Mouse (Mus musculus): ENCODE results near the gene Scrn2. TPM values are rescaled to one million over a fixed set of nuclear protein-coding genes. Genes with fewer than 3 reads are reported as not detected.

Gene Scrn2
- polyA plus RNA-seq, 1 experiment from 2014 or later = 16.0 TPM

- Histone ChIP-seq H3K4me1 (peaks cover 28% of the 10 kb centered on the region), H3K27ac (replicated peaks) (no peak overlapping the region), H3K36me3 (no peaks in the 10 kb centered on the region), H3K9me3 (no peaks in the 10 kb centered on the region), H3K9ac (no peak overlapping the region), H3K27me3 (replicated peaks) (peaks cover 96% of the 10 kb centered on the region), H3K4me3 (no peak overlapping the region), H3K4me2 (no peak overlapping the region)
- ATAC-seq (ENCODE audit: extremely low read depth, insufficient number of reproducible peaks, low FRiP score, low TSS enrichment) = no peak
- 67% methylated on average over 15 of the region's 15 CpGs for WGBS
Measured at GRCm38 (mm10) chr11:96995836-96996772, 33.6 kb upstream of the Scrn2 start.

GRCm38 (mm10) chr11:96996773-96997379 is 32.9 kb upstream of the Scrn2 start:
- Histone ChIP-seq H3K36me3 (no peaks in the 10 kb centered on the region), H3K27ac (replicated peaks) (no peak overlapping the region), H3K4me3 (peak overlapping the region; percentile 45), H3K4me1 (peaks cover 28% of the 10 kb centered on the region), H3K4me2 (peak overlapping the region; percentile 66), H3K9me3 (no peaks in the 10 kb centered on the region), H3K27me3 (replicated peaks) (peaks cover 96% of the 10 kb centered on the region), H3K9ac (peak overlapping the region; percentile 71)
- WGBS = 14% methylated on average over 17 of the region's 17 CpGs
- ATAC-seq (ENCODE audit: extremely low read depth, insufficient number of reproducible peaks, low FRiP score, low TSS enrichment) = no peak

GRCm38 (mm10) chr11:96997380-96997956 is 32.3 kb upstream of the Scrn2 start:
- peak overlapping the region; percentile 66 for H3K4me2 ChIP-seq
- H3K27me3 ChIP-seq (replicated peaks) = peaks cover 96% of the 10 kb centered on the region
- peak overlapping the region; percentile 45 for H3K4me3 ChIP-seq
- WGBS = 7% methylated on average over 29 of the region's 30 CpGs
- no peaks in the 10 kb centered on the region for H3K36me3 ChIP-seq
- no peak for ATAC-seq (ENCODE audit: extremely low read depth, insufficient number of reproducible peaks, low FRiP score, low TSS enrichment)
- H3K9me3 ChIP-seq = no peaks in the 10 kb centered on the region
- H3K9ac ChIP-seq = peak overlapping the region; percentile 71
- H3K27ac ChIP-seq (replicated peaks) = no peak overlapping the region
- H3K4me1 ChIP-seq = peaks cover 25% of the 10 kb centered on the region

- Histone ChIP-seq H3K4me1 (peaks cover 4% of the 10 kb centered on the region; the same call in 1 of the 2 replicates), H3K9ac (no peak overlapping the region), H3K4me3 (no peak overlapping the region), H3K9me3 (no peaks in the 10 kb centered on the region), H3K27me3 (replicated peaks) (peaks cover 90% of the 10 kb centered on the region), H3K27ac (replicated peaks) (no peak overlapping the region), H3K36me3 (no peaks in the 10 kb centered on the region), H3K4me2 (no peak overlapping the region)
- no peak for ATAC-seq (ENCODE audit: extremely low read depth, insufficient number of reproducible peaks, low FRiP score, low TSS enrichment)
- WGBS = 34% methylated on average over 5 of the region's 5 CpGs
Measured at GRCm38 (mm10) chr11:97003170-97003569, 26.6 kb upstream of the Scrn2 start.

- Histone ChIP-seq H3K4me1 (peaks cover 4% of the 10 kb centered on the region; the same call in 1 of the 2 replicates), H3K36me3 (no peaks in the 10 kb centered on the region), H3K27me3 (replicated peaks) (peaks cover 91% of the 10 kb centered on the region), H3K27ac (replicated peaks) (no peak overlapping the region), H3K4me2 (no peak overlapping the region), H3K4me3 (no peak overlapping the region), H3K9me3 (no peaks in the 10 kb centered on the region), H3K9ac (no peak overlapping the region)
- no peak for ATAC-seq (ENCODE audit: extremely low read depth, insufficient number of reproducible peaks, low FRiP score, low TSS enrichment)
- WGBS = 48% methylated on average over 9 of the region's 9 CpGs
Measured at GRCm38 (mm10) chr11:97007093-97007794, 22.5 kb upstream of the Scrn2 start.

GRCm38 (mm10) chr11:97009198-97009790 is 20.4 kb upstream of the Scrn2 start:
- Histone ChIP-seq H3K9ac (no peak overlapping the region), H3K27me3 (replicated peaks) (peaks cover 90% of the 10 kb centered on the region), H3K4me1 (peaks cover 9% of the 10 kb centered on the region; the same call in 1 of the 2 replicates), H3K4me2 (no peak overlapping the region), H3K9me3 (no peaks in the 10 kb centered on the region), H3K36me3 (no peaks in the 10 kb centered on the region), H3K4me3 (no peak overlapping the region), H3K27ac (replicated peaks) (no peak overlapping the region)
- 20% methylated on average over 8 of the region's 8 CpGs for WGBS
- no peak for ATAC-seq (ENCODE audit: extremely low read depth, insufficient number of reproducible peaks, low FRiP score, low TSS enrichment)

GRCm38 (mm10) chr11:97013121-97013670 is 16.5 kb upstream of the Scrn2 start, which contains the start of gene Sp6:
Gene Sp6 (plus strand): TSS chr11:97013394.
- ATAC-seq (ENCODE audit: extremely low read depth, insufficient number of reproducible peaks, low FRiP score, low TSS enrichment) = no peak
- Histone ChIP-seq H3K4me3 (no peak within 1 kb of the TSS), H3K27ac (replicated peaks) (no peak within 1 kb of the TSS), H3K9ac (no peak within 1 kb of the TSS), H3K27me3 (replicated peaks) (peaks cover 98% of the 10 kb centered on the region), H3K4me1 (peaks cover 10% of the 10 kb centered on the region), H3K9me3 (no peaks in the 10 kb centered on the region), H3K36me3 (no peaks in the 10 kb centered on the region), H3K4me2 (no peak within 1 kb of the TSS)
- 13% methylated on average over 8 of the region's 8 CpGs for WGBS

- under 1% methylated on average over 36 of the region's 36 CpGs for WGBS
- peak overlapping the region; percentile 66 for H3K4me2 ChIP-seq
- peaks cover 96% of the 10 kb centered on the region for H3K27me3 ChIP-seq (replicated peaks)
- peak overlapping the region; percentile 44 for H3K4me3 ChIP-seq
- H3K9me3 ChIP-seq = no peaks in the 10 kb centered on the region
- no peak overlapping the region for H3K27ac ChIP-seq (replicated peaks)
- peak overlapping the region; percentile 63 for H3K9ac ChIP-seq
- H3K36me3 ChIP-seq = no peaks in the 10 kb centered on the region
- no peak for ATAC-seq (ENCODE audit: extremely low read depth, insufficient number of reproducible peaks, low FRiP score, low TSS enrichment)
- H3K4me1 ChIP-seq = peaks cover 34% of the 10 kb centered on the region
Measured at GRCm38 (mm10) chr11:97017696-97018582, 11.8 kb upstream of the Scrn2 start.

GRCm38 (mm10) chr11:97018583-97019344 is 11.0 kb upstream of the Scrn2 start:
- Histone ChIP-seq H3K4me2 (peak overlapping the region; percentile 66), H3K4me3 (peak overlapping the region; percentile 44), H3K36me3 (no peaks in the 10 kb centered on the region), H3K9me3 (no peaks in the 10 kb centered on the region), H3K9ac (peak overlapping the region; percentile 63), H3K27ac (replicated peaks) (no peak overlapping the region), H3K27me3 (replicated peaks) (peaks cover 96% of the 10 kb centered on the region), H3K4me1 (peaks cover 29% of the 10 kb centered on the region)
- ATAC-seq (ENCODE audit: extremely low read depth, insufficient number of reproducible peaks, low FRiP score, low TSS enrichment) = no peak
- WGBS = under 1% methylated on average over 61 of the region's 68 CpGs

All from heart, embryonic 13.5 days (tissue).